Mouse (Mus musculus) lung, postnatal 0 days (tissue): ENCODE data around the gene Slc4a4.

ENCODE experiments used
- CTCF ChIP-seq: IDR thresholded peaks from 2 replicates; pipeline ENCODE4 v1.5.1; 2016; ENCODE audit warnings: antibody characterized with exemption, mild to moderate bottlenecking
- EP300 ChIP-seq: IDR thresholded peaks from 2 replicates; pipeline ENCODE4 v1.6.1; 2016; ENCODE audit warnings: antibody characterized with exemption, mild to moderate bottlenecking, control low read depth

- TF ChIP-seq CTCF (no peak), EP300 (no peak)
Observed at GRCm38 (mm10) chr5:88933946-88934345, 47.3 kb downstream of the Slc4a4 start.
